Mouse (Mus musculus) olfactory bulb, adult 2 months (tissue): ENCODE measurements around the gene Rrbp1.

ENCODE experiments used
- CTCF ChIP-seq: fragments of 200-500 bp; IDR thresholded peaks from 2 replicates; pipeline ENCODE4 v1.5.1; 2012; ENCODE audit warnings: low read depth, mild to moderate bottlenecking, low read length, moderate library complexity; ENCODE audit not compliant: insufficient read depth
- POLR2A ChIP-seq: fragments of 200-500 bp; IDR thresholded peaks from 2 replicates; pipeline ENCODE4 v1.6.1; 2012; ENCODE audit warnings: mild to moderate bottlenecking, low read depth, low read length, moderate library complexity; ENCODE audit not compliant: insufficient read depth

DNA sequence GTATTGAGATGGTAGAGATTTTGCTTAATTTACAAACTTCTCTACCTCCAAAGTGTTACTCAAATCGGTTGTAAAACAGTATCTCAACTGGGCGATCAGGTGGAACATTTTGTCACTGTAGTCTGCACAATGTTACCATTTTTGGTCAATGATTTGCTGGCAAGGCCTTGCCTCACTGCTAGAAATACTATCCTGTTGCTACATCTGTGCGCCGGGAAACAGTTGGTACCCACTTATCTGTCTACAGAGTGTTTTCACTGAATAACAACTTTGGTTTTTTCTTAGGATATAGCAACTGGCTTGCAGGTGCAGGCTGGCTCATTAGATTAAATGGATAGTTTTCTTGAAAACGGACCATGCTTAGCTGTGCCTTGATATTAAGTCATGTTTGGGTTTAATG lies 94.8 kb downstream of the Rrbp1 start:
- TF ChIP-seq POLR2A, result no peak
- TF ChIP-seq CTCF, result no peak
